Mouse (Mus musculus): ENCODE measurements around the gene Ctsw. TPM values are rescaled to one million over a fixed set of nuclear protein-coding genes. Genes with fewer than 3 reads are reported as not detected.

Gene Ctsw
- total RNA-seq, 2 experiments from 2014 or later: 0.86 TPM; not detected in 1

DNA sequence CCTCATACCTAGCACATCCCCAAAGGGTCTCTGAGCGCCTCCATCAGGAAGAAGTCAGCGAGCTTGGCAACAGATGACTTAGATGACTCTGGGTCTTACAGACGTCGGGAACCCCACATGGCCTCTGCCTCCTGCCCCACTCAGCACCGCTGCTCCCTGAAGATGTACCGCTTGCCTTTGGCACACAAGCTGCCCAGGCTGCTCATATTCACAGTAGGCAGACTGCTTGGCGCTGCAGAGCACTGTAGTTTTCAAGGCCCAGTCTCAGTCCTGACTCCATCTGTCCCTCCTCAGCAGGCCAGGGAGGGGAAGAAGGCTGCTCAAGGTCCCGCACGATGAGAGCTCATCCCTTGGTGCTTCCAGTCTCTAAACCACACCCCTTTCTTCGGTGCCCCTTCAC is 46.0 kb downstream of the Ctsw start:
- intact Hi-C loops (cut with DNase I): no loop called here
- DNase-seq (ENCODE audit: low spot score in 2 of 2): no peak

DNA sequence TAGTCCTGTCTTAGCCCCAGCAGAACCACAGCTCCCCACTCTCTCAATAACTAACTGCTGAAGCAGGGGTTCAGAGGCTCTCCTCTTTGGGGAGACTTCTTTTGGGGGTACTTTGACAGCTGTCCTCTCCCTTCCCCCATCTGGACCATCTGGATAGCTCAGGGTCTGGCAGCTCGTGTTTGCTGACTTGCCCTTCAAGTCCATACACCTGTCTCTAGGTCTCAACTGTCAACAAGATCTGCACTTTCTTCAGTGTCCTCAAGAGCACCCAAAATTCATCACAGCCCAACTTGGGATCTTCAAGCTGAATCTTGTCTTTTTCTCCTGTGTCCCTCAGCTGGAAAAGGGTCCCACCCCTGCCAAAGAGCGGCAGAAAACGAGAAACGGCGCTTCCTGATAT is 46.5 kb downstream of the Ctsw start:
- intact Hi-C loops (cut with DNase I): no loop called here
- DNase-seq (ENCODE audit: low spot score in 2 of 2): no peak

DNA sequence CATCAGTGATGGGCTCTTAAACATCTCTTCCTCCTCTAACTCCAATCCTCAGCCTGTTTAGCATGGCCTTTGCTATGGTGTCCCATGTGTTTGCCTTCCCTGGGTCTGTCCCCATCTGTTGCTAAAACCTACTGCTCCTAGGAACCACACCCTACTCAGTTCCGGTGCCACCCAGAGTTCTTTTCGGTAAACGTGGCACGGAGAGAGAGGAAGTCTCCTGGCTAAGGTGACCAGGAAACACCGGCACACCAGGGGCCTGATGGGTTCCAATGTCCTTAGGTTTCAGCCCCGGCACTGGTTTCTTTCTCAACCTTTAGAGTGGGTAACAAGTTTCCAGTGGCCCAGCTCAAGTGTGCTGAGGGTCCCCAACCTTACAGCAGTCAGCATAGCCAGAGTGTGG is 47.7 kb downstream of the Ctsw start:
- intact Hi-C loops (cut with DNase I): no loop called here
- no peak for DNase-seq (ENCODE audit: low spot score in 2 of 2)

DNA sequence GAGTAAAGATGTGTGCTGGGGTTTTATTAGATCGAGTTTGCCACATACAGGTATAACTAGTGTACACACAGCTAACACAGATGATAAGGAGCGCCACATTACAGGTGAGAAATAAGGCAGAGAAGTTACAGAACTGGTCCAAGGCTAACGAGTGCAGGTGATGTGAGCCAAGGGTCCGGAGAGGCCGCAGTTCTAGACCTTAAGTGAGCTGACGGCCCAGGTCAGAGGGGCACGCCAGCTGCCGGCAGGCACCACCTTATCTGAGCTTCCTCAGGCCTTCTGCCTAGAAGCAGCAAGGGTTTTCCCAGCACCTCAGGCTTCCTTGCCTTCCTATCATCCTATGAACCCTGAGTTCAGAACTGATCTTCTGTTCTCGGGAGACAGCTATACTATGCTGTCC is 48.7 kb downstream of the Ctsw start:
- intact Hi-C loops (cut with DNase I): no loop called here
- no peak for DNase-seq (ENCODE audit: low spot score in 2 of 2)

DNA sequence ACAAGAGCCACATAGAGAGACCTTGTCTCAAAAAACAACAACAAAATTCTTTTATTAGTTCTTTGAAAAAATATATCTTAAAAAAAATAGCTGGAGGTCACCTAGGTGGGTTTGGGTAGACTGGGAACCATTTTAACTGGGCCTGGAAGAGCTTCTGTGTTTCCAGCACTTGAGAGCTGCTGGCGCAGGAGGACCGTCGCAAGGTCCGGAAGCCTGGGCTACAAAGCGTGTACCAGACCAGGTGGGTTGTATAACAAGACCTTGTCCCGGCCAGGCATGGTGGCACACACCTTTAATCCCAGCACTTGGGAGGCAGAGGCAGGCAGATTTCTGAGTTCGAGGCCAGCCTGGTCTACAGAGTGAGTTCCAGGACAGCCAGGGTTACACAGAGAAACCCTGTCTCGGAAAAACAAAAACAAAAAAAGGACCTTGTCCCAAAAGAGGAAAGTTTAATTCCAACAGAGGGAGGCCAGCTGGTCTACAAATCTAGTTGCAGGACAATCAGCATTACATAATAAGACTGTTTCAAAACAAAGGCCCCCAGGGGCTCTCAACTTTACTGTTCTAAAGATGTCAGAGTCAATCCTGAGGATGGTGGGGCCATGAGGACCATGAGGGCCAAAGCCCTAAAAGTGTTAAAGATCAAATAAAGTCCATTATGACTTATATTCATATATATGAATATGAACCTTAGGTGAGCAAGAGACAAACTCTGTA is 49.4 kb downstream of the Ctsw start:
- DNase-seq (ENCODE audit: low spot score in 2 of 2): no peak
- intact Hi-C loops (cut with DNase I): no loop called here

Other genes with a start within 250 kb of the Ctsw start
- 10 to 100 TPM; 62.0 to 63.1 TPM for gene Pacs1, start 195.4 kb downstream of the Ctsw start, total RNA-seq (2021)
- gene Sf3b2, start 173.1 kb downstream of the Ctsw start, total RNA-seq (2021): 100 to 1,000 TPM; 201 to 202 TPM
- gene Gal3st3, start 170.2 kb downstream of the Ctsw start, total RNA-seq (2021): 10 to 100 TPM; 78.9 to 87.4 TPM
- not detected for gene Catsper1, start 132.8 kb downstream of the Ctsw start, total RNA-seq (2021)
- 10 to 100 TPM; 20.8 to 35.6 TPM for gene Cst6, start 118.9 kb downstream of the Ctsw start, total RNA-seq (2021)
- gene Eif1ad, start 101.8 kb downstream of the Ctsw start, total RNA-seq (2021): 10 to 100 TPM; 20.5 to 24.2 TPM
- gene Banf1, start 101.3 kb downstream of the Ctsw start, total RNA-seq (2021): 10 to 100 TPM; 74.3 to 83.3 TPM
- gene Sart1, start 79.8 kb downstream of the Ctsw start, total RNA-seq (2021): 100 to 1,000 TPM in 1 of 2 experiments, 10 to 100 TPM in 1; 75.6 to 103 TPM
- not detected for gene Tsga10ip, start 66.0 kb downstream of the Ctsw start, total RNA-seq (2021)
- 100 to 1,000 TPM; 245 to 260 TPM for gene Drap1, start 43.5 kb downstream of the Ctsw start, total RNA-seq (2021)
- 10 to 100 TPM; 70.2 to 78.3 TPM for gene AI837181, start 43.4 kb downstream of the Ctsw start, total RNA-seq (2021)
- not detected for gene Fosl1, start 21.0 kb downstream of the Ctsw start, total RNA-seq (2021)
- gene Ccdc85b, start 10.6 kb downstream of the Ctsw start, total RNA-seq (2021): 10 to 100 TPM; 28.5 to 31.7 TPM
- 10 to 100 TPM; 87.2 to 95.1 TPM for gene Fibp, start 7.9 kb downstream of the Ctsw start, total RNA-seq (2021)
- gene Efemp2, start 5.4 kb upstream of the Ctsw start, total RNA-seq (2021): 10 to 100 TPM; 11.2 to 16.0 TPM
- gene Mus81, start 19.9 kb upstream of the Ctsw start, total RNA-seq (2021): 10 to 100 TPM; 30.5 to 31.1 TPM
- gene Cfl1, start 21.9 kb upstream of the Ctsw start, total RNA-seq (2021): 1,000 to 10,000 TPM; 1,319 to 1,567 TPM
- gene 1700020D05Rik, start 35.3 kb upstream of the Ctsw start, total RNA-seq (2021): 10 to 100 TPM in 1 of 2 experiments, 1 to 10 TPM in 1; 2.7 to 11.0 TPM
- 10 to 100 TPM; 77.2 to 89.0 TPM for gene Snx32, start 42.0 kb upstream of the Ctsw start, total RNA-seq (2021)
- gene Ovol1, start 92.1 kb upstream of the Ctsw start, total RNA-seq (2021): not detected
- 1 to 10 TPM; 6.6 to 7.3 TPM for gene Ap5b1, start 99.5 kb upstream of the Ctsw start, total RNA-seq (2021)
- gene Rnaseh2c, start 133.4 kb upstream of the Ctsw start, total RNA-seq (2021): 10 to 100 TPM; 73.2 to 74.8 TPM
- 100 to 1,000 TPM in 1 of 2 experiments, 10 to 100 TPM in 1; 80.4 to 105 TPM for gene Kat5, start 141.7 kb upstream of the Ctsw start, total RNA-seq (2021)
- gene Rela, start 169.0 kb upstream of the Ctsw start, total RNA-seq (2021): 10 to 100 TPM; 18.1 to 19.8 TPM
- 10 to 100 TPM; 14.0 to 22.8 TPM for gene Sipa1, start 195.2 kb upstream of the Ctsw start, total RNA-seq (2021)
- gene Map3k11, start 220.2 kb upstream of the Ctsw start, total RNA-seq (2021): 10 to 100 TPM; 17.3 to 19.2 TPM
- 10 to 100 TPM; 66.1 to 83.1 TPM for gene Pcnx3, start 220.4 kb upstream of the Ctsw start, total RNA-seq (2021)
- not detected for gene Kcnk7, start 235.9 kb upstream of the Ctsw start, total RNA-seq (2021)

Data from left cerebral cortex, postnatal 36 days (tissue).